Mouse (Mus musculus): ENCODE measurements at regions not wholly inside any gene's neighbourhood (a gene's known extent, or its start where the extent isn't known, plus 50 kb on each side); places are given as distances from the start of the nearest gene placed in this dataset.
A peak's percentile ranks its signal among the peaks of the same experiment; 100 is the strongest.

DNA sequence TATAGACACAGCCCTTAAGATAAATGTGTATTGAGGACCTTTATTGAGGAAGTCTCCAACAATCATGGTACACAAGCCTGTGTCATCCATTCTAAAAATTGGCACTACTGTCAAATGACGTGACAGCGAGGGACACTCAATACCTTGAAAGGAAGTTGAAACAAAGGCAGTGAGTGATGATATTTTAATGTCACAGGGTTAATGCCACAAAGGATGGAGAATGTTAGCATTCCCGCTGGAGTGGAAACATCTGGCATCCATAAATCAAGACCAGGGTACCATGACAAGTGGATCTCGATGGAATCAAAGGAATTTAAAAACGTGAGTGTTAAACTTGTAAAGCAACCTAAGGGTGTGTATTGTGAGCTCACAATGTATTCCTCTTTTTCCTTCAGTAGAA, 441.5 kb downstream of the Basp1 start:
- DNase-seq (ENCODE audit: low read depth, low spot score), result no peak

DNA sequence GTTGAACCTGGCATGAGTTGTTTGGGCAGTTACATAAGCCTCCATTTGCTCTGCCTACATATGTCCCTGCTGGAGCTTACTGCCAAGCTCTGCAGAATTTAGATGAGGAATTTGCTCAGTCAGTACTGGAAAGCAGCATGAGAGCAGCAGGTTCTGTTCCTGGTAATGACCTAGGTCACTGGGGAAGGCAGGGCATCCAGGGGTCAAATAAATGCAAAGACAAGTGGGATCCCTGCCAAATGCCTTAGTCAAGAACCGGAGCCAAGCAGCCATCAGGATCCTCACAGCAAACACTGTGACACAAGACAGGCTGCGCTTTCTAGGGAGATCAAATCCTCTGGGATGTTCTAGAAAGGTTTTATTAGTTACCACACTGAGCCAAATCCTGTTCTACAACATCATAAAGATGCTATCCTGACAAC, 444.2 kb downstream of the Basp1 start:
- peak; percentile 15 for DNase-seq (ENCODE audit: low read depth, low spot score)

DNA sequence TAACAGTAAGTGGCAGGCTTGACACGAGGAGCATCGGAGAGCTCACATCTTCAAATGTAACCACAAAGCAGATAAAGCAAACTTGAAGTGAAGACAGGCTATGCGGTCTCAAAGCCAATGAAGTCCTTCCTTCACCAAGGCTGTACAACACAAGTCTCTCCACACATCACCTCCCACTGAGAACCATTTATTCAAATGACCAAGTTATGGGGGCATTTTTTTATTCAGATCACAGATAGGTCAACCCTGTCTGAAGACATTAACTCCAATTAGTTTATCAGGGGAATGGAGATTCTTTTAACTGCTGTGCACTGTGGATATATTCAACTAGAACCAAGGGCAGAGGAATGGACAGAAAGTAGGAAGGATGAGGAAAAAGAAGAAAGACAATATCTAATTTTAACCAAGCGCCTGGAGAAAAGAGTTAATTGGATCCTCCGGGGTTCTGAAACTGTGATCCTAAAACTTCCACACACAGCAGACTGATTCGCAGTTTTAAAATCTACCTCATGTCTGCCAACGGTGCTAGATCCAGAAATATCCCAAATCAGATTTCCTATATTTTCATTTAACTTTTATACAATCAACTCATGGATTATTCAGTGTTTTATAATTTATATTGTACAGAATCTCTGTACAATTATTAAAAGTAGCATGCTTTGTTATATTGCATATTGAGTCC, 444.8 kb downstream of the Basp1 start:
- DNase-seq (ENCODE audit: low read depth, low spot score), result no peak

DNA sequence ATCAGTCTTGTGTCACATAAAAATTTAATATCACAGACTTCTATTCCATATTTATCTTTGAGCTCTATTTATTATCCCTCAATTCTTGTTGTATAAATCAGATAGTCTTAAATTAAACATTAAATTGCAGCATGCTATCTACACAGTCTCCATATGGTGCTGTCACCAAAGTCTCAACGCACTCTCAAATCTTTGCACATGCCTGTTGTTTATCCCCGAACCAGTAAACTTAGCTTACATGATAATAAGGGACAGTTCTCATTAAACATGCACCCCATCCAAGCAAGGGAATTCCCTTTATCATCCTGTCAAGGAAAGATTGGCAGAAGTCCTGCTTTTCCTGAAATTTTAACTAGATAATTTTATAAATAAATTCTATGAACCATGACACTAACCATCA, 483.8 kb downstream of the Basp1 start:
- DNase-seq (ENCODE audit: low read depth, low spot score), result no peak

DNA sequence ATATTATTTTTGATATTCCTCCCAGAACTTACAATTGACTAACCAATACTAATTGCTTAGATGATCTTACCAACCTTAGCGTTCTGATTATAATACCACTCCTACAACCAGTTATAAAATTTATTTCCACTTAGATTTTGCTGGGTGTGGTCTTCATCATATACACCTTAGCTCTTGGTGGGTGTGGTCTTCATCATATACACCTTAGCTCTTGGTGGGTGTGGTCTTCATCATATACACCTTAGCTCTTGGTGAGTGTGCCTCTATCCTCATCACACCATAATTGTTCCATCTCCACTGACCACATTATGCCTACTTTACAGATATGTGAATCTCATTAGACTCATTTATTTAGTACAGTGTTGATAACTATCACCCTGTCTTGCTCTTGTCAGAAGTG, 501.7 kb downstream of the Basp1 start:
- DNase-seq (ENCODE audit: low read depth, low spot score), result no peak

DNA sequence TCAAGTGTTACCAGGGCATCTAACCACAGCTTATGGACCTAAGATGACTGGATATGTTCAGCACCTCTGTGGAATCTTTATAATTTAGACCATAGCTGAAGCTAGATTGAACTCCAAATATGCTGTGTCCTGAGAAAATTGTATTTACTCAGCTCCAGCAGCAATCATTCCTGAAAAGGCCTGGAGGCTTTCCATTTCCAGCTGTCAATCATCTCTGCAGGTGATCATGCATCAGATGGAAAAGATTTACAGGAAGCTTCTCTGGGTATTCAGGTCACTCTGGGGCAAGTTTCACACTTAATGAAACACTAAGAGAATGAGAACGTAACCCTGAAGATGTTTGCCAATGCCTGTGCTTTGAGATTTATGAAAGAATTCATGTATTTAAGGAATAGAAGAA, 502.1 kb downstream of the Basp1 start:
- DNase-seq (ENCODE audit: low read depth, low spot score), result no peak

DNA sequence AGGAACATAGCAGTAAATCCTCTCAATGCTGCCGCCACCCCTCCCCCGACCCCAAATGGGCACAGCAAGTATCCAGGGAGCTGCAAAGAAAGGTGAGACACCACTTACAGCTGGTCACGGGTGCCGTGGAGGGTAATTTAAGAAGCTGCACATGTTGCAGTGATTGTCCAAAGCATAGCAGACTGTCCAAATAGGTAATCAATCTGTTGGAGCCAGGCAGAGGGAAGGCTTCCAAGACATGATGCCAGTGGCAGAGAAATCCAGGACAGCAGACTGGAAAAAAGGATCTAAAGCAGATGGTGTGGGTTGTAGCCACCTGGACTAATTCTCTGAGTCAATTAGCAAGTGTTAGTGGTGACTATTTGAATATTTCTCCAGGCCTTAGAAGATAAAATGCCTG, 506.6 kb downstream of the Basp1 start:
- no peak for DNase-seq (ENCODE audit: low read depth, low spot score)

DNA sequence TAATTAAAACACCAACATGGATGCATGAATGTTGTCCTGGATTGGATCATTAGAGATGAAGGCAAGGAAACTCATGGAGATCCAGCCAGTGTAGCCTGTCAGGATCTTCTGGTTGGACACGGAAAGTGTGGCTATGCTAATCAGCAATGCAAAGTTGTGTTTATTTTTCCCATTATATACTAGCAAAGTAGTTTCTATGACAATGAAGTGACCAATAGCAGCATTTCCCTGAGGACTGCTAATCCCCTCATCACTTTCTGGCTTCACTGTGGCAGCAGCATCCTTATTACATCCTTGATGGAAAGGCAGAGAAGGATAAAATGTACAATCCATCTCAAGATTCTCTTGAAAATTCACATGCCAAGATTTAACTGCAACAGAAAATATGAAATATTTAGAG, 534.7 kb downstream of the Basp1 start:
- no peak for DNase-seq (ENCODE audit: low read depth, low spot score)

DNA sequence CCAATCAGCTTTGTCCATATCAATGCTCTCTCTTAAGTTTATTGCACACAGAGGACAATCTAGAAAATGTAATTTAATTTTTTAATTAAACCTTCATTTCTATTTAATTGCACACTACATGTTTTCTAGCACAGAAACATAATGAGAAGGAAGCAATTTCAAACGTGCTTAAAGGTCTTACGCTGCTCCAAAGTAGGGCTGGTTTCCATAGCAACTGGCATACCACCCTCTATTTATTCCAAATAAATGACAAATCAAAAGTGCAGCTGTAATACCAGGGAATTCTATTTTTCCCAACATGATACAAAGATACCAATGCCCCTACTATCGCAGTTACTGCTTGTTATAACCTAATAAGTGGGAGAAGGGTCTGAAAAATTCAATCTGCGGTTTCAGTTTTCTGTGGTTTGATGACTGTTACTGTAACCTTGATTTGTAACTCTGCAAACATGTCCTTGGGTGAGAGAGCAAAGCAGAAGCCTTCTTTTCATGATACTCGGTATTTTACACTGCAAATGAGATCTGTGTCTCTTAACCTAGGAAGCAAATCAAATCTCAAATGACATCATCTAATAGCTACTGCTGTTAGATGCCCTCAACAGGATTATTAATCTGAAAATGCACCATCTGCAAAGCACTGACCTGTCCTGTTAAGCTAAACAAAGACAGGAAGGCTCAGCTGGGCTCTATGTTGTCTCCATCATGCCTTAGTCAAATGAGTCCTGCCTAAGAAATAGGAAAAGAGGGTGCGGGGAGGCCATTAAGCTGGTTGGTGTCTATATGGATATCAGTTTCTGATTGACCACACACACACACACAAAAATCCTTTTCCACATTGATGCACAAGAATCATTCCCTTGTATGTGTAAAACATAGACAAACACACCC, 535.6 kb downstream of the Basp1 start:
- DNase-seq (ENCODE audit: low read depth, low spot score), result no peak

DNA sequence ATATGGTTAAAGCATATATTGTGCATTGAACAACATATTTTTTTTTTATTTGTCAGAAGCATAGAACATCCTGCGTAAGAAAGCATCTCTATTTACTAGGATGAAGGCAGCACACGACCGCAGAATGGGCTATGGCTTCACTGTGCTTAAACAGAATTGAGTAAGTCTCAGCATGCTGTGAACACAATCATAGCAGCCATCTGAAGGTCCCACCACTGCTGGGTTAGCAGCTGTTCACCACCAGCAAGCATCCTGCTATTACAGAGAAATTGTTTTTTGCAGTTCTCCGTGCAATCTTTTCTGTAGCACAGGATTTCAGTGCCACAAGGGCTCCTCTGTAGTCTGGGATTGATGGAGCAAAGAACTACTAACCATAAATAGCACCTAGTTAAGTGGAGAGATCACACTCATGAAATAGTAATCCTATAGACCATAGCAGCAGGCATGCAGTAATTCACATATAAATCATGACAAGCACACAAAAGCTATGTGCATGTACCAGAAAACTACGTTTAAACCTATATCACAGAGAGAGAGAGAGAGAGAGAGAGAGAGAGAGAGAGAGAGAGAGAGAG, 537.3 kb downstream of the Basp1 start:
- DNase-seq (ENCODE audit: low read depth, low spot score), result no peak

DNA sequence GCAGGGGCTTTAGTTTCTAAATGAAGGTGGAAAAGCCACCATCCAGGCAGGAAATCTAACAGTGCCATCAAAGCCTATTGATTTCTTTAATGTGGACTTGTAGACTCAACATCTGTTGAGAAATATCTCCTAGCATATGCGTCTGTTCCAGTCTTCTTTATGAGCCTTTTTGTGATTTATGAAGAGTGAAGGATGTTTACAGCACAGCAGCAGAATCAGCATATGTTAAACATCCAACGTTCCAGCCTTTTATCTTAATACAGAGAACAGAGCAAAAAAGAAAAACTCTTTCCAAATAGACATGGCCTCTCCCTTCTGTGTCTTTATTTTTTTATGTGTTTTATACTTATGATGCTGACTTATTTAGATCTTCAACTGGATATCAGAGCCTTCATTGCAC, 573.3 kb downstream of the Basp1 start:
- DNase-seq (ENCODE audit: low read depth, low spot score), result no peak

DNA sequence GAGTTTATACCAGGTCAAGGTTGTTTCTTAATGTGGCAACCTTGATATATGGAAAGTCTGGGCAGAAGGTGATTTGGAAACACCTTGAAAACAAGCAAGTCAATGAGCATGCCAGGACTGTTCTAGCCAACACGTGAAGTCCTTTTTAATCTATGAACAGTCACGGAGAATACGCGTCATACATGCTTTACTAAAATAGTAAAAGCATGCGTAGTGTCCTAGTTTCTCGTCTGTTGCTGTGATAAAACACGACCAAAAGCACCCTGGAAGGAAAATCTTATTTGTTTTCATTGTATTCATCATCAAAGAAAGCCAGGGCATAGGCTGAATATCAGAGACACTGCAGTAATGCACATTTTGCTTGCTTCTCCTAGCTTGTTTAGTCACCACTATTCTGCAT, 575.2 kb downstream of the Basp1 start:
- DNase-seq (ENCODE audit: low read depth, low spot score), result no peak

DNA sequence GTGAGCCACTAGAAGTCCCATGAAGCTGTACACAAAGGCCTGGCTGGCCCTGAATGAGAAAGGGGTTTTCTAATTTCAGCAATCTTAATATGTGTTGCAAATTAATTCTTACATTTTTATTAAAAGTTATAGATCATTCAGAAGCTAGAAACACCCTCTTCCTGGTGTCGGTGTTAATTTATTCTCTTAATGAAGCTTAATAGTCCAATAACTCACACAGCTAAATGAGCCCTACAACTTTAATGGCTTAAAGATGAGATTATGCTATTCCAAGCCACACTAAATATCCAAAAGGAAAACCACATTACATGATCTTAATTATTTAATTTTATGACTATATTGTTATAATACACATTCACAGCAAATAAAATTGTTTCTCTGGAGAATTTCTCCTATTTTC, 585.7 kb downstream of the Basp1 start:
- no peak for DNase-seq (ENCODE audit: low read depth, low spot score)

DNA sequence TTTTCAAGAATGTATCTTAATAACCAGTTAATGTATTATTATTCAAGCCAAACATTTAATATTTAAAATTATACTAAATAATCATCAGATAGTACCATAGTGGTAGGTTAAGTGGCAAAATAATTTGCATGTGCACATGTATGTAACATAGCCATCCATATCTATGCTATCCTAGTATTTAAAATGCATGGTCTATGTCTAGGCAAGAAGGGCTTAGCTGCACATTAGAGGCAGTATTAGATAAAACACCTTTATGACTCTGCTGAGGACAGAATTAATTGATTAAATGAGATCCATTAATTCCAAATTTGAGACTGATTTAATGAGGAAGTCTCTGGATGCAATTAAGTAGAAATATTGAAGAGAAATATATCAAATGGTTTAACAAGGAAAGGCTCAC, 586.3 kb downstream of the Basp1 start:
- DNase-seq (ENCODE audit: low read depth, low spot score), result no peak

DNA sequence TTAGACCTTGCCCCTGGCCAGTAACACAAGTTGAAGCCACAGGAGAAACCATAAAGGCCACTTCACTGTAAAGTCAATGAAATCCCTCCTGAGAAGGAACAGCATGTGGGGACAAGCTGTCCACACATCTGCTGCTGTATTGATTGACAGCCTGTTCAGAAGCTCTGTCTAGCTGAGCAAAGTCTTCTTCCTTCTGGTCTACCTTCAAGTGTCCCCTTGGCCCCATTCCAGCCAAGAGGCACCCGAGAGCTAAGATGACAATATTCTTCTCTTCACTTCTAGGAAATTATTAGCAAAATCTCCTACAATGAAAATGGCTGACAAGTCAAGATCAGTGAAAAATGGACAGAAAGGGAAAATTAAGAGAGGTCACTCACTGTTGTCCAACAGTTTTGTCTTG, 616.7 kb downstream of the Basp1 start:
- no peak for DNase-seq (ENCODE audit: low read depth, low spot score)

DNA sequence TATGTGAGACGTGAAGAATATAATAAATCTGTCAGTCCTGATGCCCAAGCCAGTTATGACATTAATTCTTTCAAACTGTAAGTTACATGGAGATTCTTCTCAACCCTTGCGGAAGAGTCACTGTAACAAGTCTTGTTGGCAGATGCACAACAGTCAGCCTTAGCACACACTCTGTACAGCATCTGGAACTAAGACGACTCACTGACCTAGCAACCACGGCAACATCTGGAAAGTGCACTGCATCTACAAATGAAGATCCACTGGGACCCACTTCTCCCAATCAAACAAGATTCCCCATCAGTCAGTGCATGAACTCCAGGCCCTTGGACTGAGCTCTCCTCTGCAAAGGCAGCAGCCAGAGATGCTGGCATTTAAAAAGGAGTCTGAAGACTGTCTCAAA, 620.2 kb downstream of the Basp1 start:
- DNase-seq (ENCODE audit: low read depth, low spot score), result no peak

DNA sequence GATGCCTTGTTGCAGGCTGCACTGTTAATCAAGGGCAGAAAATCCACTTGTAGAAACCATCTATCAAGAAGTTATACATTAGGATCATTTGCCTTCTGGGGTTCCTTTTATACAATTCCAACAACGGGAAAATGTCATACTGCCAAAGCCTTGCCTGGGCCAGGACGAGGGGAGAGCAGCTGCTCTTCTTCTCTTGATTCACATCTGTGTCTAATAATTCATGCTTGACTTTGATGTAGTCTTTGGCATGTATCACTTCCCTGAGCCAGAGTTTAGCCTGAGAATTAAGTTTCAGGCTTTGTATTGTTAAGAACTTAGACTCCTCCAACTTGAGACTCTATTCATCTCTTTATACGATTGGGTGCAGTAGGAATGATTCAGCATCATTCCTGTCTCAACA, 627.2 kb downstream of the Basp1 start:
- no peak for DNase-seq (ENCODE audit: low read depth, low spot score)

DNA sequence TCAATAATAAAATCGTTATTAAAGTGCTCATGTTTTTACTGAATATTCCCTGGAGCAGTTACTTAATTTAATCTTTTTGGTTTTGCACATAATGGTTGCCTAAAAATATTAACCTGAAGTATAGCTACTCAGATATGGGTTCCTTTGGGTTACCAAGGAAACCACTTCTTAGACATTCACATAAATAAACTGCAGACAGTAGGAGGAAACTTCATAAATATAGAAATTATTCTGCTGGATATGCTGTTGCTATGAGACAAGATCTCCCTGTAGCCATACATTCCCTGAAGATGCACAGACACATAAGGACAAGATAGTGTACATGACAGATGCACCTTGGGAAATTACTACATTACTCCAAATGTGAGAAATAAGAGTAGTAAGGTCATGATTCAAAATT, 635.3 kb downstream of the Basp1 start:
- DNase-seq (ENCODE audit: low read depth, low spot score), result no peak

DNA sequence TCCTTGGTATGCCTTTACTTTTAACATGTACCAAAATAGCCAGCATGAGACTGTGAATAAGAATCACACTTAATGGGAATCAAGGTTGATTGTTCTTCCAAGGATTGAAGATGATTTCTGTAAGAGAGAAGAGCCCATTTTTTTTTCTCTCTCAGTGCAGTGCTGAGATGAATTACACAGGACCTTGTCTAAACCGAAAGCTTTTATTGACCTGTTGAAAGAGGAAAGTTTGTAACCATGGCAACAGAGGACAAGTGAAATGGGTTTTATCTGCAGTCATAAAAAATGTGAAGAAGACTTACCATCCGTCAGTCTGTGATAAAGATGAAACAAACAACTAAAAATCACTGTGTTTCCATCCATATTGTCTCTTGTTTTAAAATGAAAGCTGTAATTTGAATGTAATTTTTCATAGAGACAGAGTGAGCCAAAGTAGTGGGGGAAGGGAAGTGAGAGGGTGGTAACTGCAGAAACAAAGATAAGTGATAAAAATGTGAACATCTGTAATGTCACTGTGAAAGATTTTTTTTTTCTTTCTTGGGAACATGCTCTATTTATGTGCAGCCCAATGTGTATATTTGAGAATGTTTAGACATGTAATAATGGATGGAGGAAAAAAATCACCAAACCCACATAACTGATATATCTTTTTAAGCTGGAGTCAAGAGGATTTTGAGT, 661.9 kb downstream of the Basp1 start:
- no peak for DNase-seq (ENCODE audit: low read depth, low spot score)

DNA sequence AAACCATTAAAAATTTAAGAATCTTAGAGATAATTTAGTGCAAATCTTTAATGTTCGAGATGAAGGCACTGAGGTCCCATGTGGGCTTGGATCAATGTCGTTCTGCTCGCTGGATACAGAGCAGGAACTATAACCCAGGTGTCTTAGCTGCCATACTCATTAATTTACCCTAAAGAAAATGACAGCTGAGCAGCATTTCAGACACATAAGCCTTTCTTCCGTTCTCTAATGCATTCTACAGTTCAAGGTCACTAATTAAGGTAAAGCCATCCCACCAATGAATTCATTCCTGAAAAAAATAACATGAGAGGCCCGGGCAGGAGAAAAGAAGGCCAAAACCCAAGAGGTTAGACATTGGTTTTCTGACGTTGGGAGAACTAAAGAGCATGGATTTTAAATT, 670.3 kb downstream of the Basp1 start:
- DNase-seq (ENCODE audit: low read depth, low spot score), result no peak

DNA sequence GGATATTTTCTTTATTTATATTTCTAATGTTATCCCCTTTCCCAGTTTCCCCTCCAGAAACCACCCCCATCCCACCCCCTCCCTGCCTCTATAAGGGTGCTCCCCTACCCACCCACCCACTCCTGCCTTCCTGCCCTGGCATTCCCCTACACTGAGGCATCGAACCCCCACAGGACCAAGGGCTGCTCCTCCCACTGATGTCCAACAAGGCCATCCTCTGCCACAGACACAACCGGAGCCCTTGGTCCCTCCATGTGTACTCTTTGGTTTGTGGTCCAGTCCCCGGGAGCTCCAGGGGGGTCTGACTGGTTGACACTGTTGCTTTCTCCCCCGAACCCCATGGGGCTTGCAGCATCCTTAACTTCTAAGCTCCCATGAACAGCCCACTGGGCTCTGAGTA, 688.4 kb downstream of the Basp1 start:
- no peak for DNase-seq (ENCODE audit: low read depth, low spot score)

DNA sequence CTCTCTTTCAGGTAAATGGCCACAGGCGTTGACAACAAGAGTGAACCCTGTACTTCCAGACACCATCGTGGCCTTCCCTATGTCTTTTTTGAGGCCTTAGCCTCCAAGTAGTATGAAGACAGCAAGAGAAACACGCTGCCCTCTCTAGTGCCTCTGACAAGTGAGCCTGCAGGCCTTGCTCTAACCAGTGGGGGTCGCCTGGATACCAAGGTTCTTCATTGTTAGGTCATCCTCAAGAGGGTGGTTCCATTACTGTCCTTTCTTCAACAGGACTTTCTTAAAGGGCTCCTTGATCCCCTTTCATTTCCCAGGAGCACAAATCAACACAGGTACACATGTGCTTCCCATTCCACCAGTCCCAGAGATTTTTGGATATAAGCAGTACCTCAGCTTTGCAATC, 688.9 kb downstream of the Basp1 start:
- DNase-seq (ENCODE audit: low read depth, low spot score), result no peak
